10 mouse cellular contexts compared by ENCODE assay signal in the genomic region with DNA sequence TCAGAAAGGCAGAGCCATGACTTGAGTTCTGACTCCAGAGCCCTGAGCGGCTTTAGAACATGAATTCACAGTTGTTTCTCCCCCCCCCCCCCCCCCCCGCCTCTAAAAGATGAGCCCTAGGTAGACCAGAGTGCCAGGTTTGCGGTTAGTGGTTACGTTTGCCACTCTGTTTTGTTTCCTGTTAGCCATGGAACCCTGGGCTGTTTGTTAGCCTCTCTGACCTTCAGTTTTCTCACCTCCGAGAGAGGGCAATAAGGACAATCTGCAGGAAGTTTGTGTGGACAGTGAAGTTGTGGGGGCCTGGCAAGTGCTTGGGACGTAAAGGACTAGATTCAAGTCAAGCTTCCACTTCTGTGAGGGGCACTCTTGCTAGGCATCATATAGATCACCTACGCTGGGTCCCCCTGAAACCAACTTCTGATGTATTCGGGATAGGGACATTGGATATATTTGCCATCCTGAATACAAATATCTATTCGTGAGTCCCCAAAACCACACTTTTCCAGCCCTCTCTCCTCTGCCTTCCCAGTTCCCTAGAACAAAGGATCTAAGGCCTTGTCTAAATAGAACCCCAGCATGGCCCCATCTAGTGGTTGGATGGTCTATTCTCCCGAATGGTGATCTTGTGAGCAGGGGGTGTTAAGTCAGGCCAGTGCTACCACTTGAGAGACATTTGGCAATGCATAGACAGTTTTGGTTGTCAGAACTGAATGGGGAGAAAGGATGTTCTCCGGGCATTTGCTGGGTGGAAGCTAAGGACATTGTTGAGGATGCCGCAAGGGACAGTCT.
DNase-seq lines count a peak whose midpoint lies in the region; ATAC-seq and TF ChIP-seq lines count a peak whose summit lies in the region.
"Had no signal": no experiment of that assay in that cellular context is flagged by ENCODE, and none has a peak within 500 bp of the region (broad histone marks: within the 10 kb centered on the region; RNA-seq: fewer than 3 reads in every experiment).

No protein-coding gene starts in this region.

- no peak overlapping the region for H3K4me3 ChIP-seq in hindbrain, postnatal 0 days (ENCODE audit: low read length)
- H3K4me3 ChIP-seq in hindbrain, embryonic 14.5 days (replicated peaks; ENCODE audit: low read length) = no peak overlapping the region
- H3K4me3 ChIP-seq in CH12.LX (replicated peaks in 1 of 3; ENCODE audit: low read depth in 2 of 3, low read length in 2 of 3, poor library complexity in 1 of 3) = no peak overlapping the region
- H3K4me3 ChIP-seq in limb, embryonic 10.5 days = no peak overlapping the region
- H3K4me3 ChIP-seq: heart, embryonic 15.5 days had no signal

- in situ Hi-C loops in CH12.LX (cut with MboI; ENCODE audit: low pct_ligation_motif_present, low pct_unique_long_range_greater_than_20kb, low sequenced_read_pairs) = no loop called here

- peak; percentile 30 for TF ChIP-seq RAD21 in CH12.LX (IDR thresholded peaks at IDR 0.05; ENCODE audit: low read depth, low read length)

- no peak for TF ChIP-seq POLR2A in CH12.LX (IDR thresholded peaks at IDR 0.05; ENCODE audit: low read depth, low read length)

- 0 out of 2 replicates have a peak, but pooled peaks cover 1% of the 10 kb centered on the region for H3K27me3 ChIP-seq in hindbrain, postnatal 0 days (ENCODE audit: insufficient read depth, low read length)
- no peaks in the 10 kb centered on the region; the same call in 1 of the 2 replicates for H3K27me3 ChIP-seq in hindbrain, embryonic 14.5 days (ENCODE audit: control insufficient read depth, insufficient read depth, low read length)
- no peaks in the 10 kb centered on the region for H3K27me3 ChIP-seq in CH12.LX (replicated peaks)
- peaks cover 49% of the 10 kb centered on the region for H3K27me3 ChIP-seq in limb, embryonic 10.5 days (ENCODE audit: low read depth, poor library complexity, severe bottlenecking)

- WGBS in hindbrain, postnatal 0 days = 86% methylated on average over 11 of the region's 12 CpGs
- WGBS in hindbrain, embryonic 14.5 days = 79% methylated on average over 12 of the region's 12 CpGs
- WGBS in limb, embryonic 10.5 days = 73% methylated on average over 12 of the region's 12 CpGs

- no peak for TF ChIP-seq EP300 in CH12.LX (IDR thresholded peaks at IDR 0.05; ENCODE audit: low read length)

- peaks cover 11% of the 10 kb centered on the region; the same call in 1 of the 2 replicates for H3K4me1 ChIP-seq in hindbrain, postnatal 0 days (ENCODE audit: insufficient read depth, low read length)
- H3K4me1 ChIP-seq in hindbrain, embryonic 14.5 days (replicated peaks; ENCODE audit: control insufficient read depth, insufficient read depth, low read length) = peaks cover 17% of the 10 kb centered on the region
- peaks cover 32 to 60% of the 10 kb centered on the region in 2 experiments for H3K4me1 ChIP-seq in CH12.LX (ENCODE audit: control insufficient read depth in 1 of 2, insufficient read depth in 2 of 2)
- H3K4me1 ChIP-seq in limb, embryonic 10.5 days = peaks cover 27% of the 10 kb centered on the region

- no peaks in the 10 kb centered on the region for H3K79me2 ChIP-seq in CH12.LX (replicated peaks; ENCODE audit: control insufficient read depth, extremely low read depth, insufficient read depth, poor library complexity, severe bottlenecking)

- H3K9me3 ChIP-seq in hindbrain, postnatal 0 days (ENCODE audit: low read length) = 0 out of 2 replicates have a peak, but pooled peaks cover 4% of the 10 kb centered on the region
- no peaks in the 10 kb centered on the region for H3K9me3 ChIP-seq in hindbrain, embryonic 14.5 days (ENCODE audit: control insufficient read depth, low read length)
- H3K9me3 ChIP-seq in CH12.LX (replicated peaks; ENCODE audit: low read length) = peaks cover 8% of the 10 kb centered on the region
- no peaks in the 10 kb centered on the region for H3K9me3 ChIP-seq in limb, embryonic 10.5 days (replicated peaks)
- H3K9me3 ChIP-seq: heart, embryonic 15.5 days had no signal

- TF ChIP-seq CTCF in hindbrain, postnatal 0 days (IDR thresholded peaks at IDR 0.05; ENCODE audit: low read depth) = peak; percentile 64
- TF ChIP-seq CTCF in CH12.LX (conservative IDR thresholded peaks at IDR 0.05 in 1 of 2, IDR thresholded peaks at IDR 0.05 in 1 of 2; ENCODE audit: low read depth in 2 of 2, low read length in 2 of 2) = peak in 1 of 2 experiments; percentile 61; a peak in 2 of 4 replicates

- H3K36me3 ChIP-seq in hindbrain, postnatal 0 days (ENCODE audit: insufficient read depth, low read length) = no peaks in the 10 kb centered on the region
- H3K36me3 ChIP-seq in hindbrain, embryonic 14.5 days (replicated peaks; ENCODE audit: control insufficient read depth, insufficient read depth) = no peaks in the 10 kb centered on the region
- no peaks in the 10 kb centered on the region for H3K36me3 ChIP-seq in CH12.LX (replicated peaks in 1 of 2; ENCODE audit: control insufficient read depth in 1 of 2, insufficient read depth in 1 of 2, low read length in 1 of 2)
- no peaks in the 10 kb centered on the region for H3K36me3 ChIP-seq in limb, embryonic 10.5 days
- H3K36me3 ChIP-seq: heart, embryonic 15.5 days had no signal

- H3K4me2 ChIP-seq in hindbrain, postnatal 0 days (ENCODE audit: low read depth, low read length) = no peak overlapping the region
- H3K4me2 ChIP-seq in hindbrain, embryonic 14.5 days (replicated peaks) = no peak overlapping the region
- peak overlapping the region; percentile 23; the same call in 1 of the 2 replicates for H3K4me2 ChIP-seq in CH12.LX (ENCODE audit: insufficient read depth, low read depth, poor library complexity, severe bottlenecking)
- H3K4me2 ChIP-seq: midbrain, embryonic 11.5 days had no signal

- H3K27ac ChIP-seq in hindbrain, postnatal 0 days = no peak overlapping the region
- no peak overlapping the region for H3K27ac ChIP-seq in hindbrain, embryonic 14.5 days
- no peak overlapping the region for H3K27ac ChIP-seq in CH12.LX (ENCODE audit: insufficient read depth, low read depth)
- H3K27ac ChIP-seq in limb, embryonic 10.5 days = peak overlapping the region; percentile 36; the same call in 1 of the 2 replicates
- H3K27ac ChIP-seq: heart, embryonic 15.5 days had no signal

- dilution Hi-C loops in CH12.LX (cut with MboI; ENCODE audit: extremely low pct_ligation_motif_present, extremely low pct_unique_long_range_greater_than_20kb, low sequenced_read_pairs) = no loop called here

- no peak overlapping the region for H3K9ac ChIP-seq in hindbrain, postnatal 0 days (replicated peaks; ENCODE audit: low read length)
- no peak overlapping the region for H3K9ac ChIP-seq in hindbrain, embryonic 14.5 days
- no peak overlapping the region for H3K9ac ChIP-seq in CH12.LX (ENCODE audit: insufficient read depth, low read depth)

- ATAC-seq in hindbrain, postnatal 0 days = no peak
- ATAC-seq in hindbrain, embryonic 14.5 days (ENCODE audit: low FRiP score) = no peak
- ATAC-seq in erythroblast, adult 5-6 weeks (replicated peaks; ENCODE audit: low FRiP score, poor library complexity, severe bottlenecking) = no peak

- DNase-seq in hindbrain, postnatal 0 days (ENCODE audit: low spot score) = peak; percentile 68
- no peak for DNase-seq in hindbrain, embryonic 14.5 days (ENCODE audit: low spot score)
- DNase-seq in 416B (ENCODE audit: low read depth) = peak; percentile 39
- peak; percentile 41 for DNase-seq in CH12.LX (ENCODE audit: extremely low read depth)
- no peak for DNase-seq in limb, embryonic 10.5 days (ENCODE audit: low spot score)
- DNase-seq in spleen, postnatal 10 days (ENCODE audit: low spot score in 2 of 2) = no peak
- no peak for DNase-seq in right cerebral cortex, adult 18-20 months

TF ChIP-seq in CH12.LX, 34 proteins besides CTCF, POLR2A, EP300 and RAD21:
- peak; percentile 55 for TF ChIP-seq SMC3 (IDR thresholded peaks at IDR 0.05; ENCODE audit: low read depth, low read length)
- TF ChIP-seq BHLHE40 (IDR thresholded peaks at IDR 0.05; ENCODE audit: low read depth, low read length) = no peak
- no peak for TF ChIP-seq PAX5 (IDR thresholded peaks at IDR 0.05; ENCODE audit: low read length)
- no peak for TF ChIP-seq SIN3A (IDR thresholded peaks at IDR 0.05; ENCODE audit: low read length)

Comparison
In these comparisons a context has a peak if more than half of its experiments do, and no peak if none do; other contexts are left out.
1. DNase-seq: peak in hindbrain, postnatal 0 days (single experiment), 416B (single experiment) and CH12.LX (single experiment); none in hindbrain, embryonic 14.5 days (single experiment), limb, embryonic 10.5 days (single experiment), spleen, postnatal 10 days (0 of 2) and right cerebral cortex, adult 18-20 months (single experiment).